Mouse (Mus musculus) left cerebral cortex, adult 2 months (tissue): ENCODE measurements around the gene Arhgef10l. TPM values are rescaled to one million over a fixed set of nuclear protein-coding genes. Genes with fewer than 3 reads are reported as not detected.

Experiments used
- DNase-seq, 2 experiments: peaks; one replicate each; pipeline ENCODE4 v3.0.0; 2021 to 2022; ENCODE audit warnings: low spot score in 2 of 2, mixed read lengths in 1 of 2; ENCODE audit errors: extremely low spot score in 1 of 2
- H3K27ac ChIP-seq: fragments of 200-600 bp; 2 replicates; pipeline ENCODE4 v1.8.1; 2022
- H3K4me3 ChIP-seq: fragments of 200-600 bp; 2 replicates; pipeline ENCODE4 v1.8.1; 2022
- CTCF ChIP-seq: fragments of 200-600 bp; IDR thresholded peaks from 2 replicates; pipeline ENCODE4 v1.8.1; 2022; ENCODE audit warnings: antibody characterized with exemption, mild to moderate bottlenecking, moderate library complexity
- intact Hi-C: fragments of 180-260 bp; cut with DNase I; formaldehyde crosslinking; loops from one replicate; pipeline ENCODE4 v1.15.1; 2025
- microRNA-seq, 2 experiments: library from miRNA; unstranded; fragments of <30 nt; microRNA quantifications; one replicate each; pipeline ENCODE4 v1.2.0; 2021
- total RNA-seq, 2 experiments: library from RNA; stranded (reverse); gene quantifications; 2 replicates each; pipeline ENCODE4 v1.2.3; 2021

Gene Arhgef10l
- total RNA-seq, 2 experiments from 2014 or later, result 63.2 to 71.5 TPM

DNA sequence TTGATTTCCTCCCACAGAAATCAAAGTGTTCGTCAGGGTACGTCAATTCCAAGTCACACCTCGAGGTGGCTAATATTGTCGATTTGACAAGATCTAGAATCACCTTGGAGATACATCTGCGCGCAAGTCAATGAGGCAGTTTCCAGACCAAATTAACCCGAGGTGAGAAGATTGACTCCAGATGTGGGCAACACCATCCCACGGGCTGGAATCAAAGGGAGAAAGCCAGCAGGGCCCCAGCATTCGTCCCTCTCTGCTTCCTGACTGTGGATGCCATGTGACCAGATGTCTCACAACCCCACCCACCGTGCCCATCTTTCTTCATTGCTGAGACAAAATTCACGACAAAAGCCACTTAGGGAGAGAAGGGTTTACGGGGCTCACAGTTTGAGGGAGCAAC lies 180.4 kb downstream of the Arhgef10l start:
- intact Hi-C loops, result no loop called here
- TF ChIP-seq CTCF, result no peak
- Histone ChIP-seq H3K4me3 (no peak overlapping the region), H3K27ac (no peak overlapping the region)
- no peak for DNase-seq

DNA sequence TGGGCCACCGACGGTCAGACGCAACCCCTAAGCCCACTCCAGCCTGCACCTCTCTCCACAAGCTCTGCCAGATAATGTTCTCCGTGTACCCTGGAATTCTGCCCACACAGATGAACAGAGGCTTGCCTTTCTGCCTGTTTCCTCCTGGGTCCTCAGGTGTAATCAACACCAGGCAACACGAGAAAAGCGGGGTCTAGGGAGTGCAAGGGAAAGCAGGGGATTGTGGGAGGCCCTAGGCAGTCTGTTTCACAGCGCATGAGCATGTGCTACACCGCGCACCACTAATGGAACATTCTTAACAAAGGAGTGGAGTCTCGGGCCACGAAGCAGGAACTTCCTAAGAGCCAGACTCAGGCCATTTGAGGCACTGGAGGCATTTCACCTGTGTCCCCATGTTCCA lies 182.7 kb downstream of the Arhgef10l start:
- Histone ChIP-seq H3K4me3 (no peak overlapping the region), H3K27ac (no peak overlapping the region)
- intact Hi-C loops, result no loop called here
- no peak for DNase-seq
- TF ChIP-seq CTCF, result no peak

DNA sequence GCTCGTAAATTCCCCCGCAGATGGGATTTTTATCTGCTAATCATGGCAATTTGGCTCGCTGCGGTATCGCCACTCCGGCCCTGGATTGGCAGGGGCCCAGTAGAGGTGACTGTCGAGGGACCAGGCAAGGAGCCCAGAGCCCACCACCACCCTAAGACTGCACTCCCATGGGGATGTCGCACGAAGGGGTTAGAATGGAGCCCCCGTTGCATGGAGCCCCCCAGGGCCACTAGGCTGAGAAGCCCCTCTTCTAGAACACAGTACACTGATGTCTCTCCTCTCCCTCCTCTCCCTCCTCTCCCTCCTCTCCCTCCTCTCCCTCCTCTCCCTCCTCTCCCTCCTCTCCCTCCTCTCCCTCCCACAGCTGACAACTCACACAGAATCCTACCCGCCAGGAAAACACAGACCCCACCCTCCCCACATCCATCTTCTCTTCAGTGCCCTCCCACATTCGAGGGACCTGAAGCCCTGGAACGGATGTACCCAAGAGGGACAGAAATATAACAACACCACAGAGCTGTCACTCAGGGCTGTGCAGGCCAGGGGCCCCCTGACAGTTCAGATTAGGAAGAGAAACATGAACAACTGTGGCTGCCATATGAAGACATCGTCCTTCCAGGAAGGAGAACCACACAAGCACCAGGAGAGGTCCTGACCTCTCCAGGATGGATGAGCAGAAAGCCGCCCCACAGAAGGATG lies 185.3 kb downstream of the Arhgef10l start:
- H3K4me3 ChIP-seq, result no peak overlapping the region
- no peak for DNase-seq
- TF ChIP-seq CTCF, result no peak
- no peak overlapping the region for H3K27ac ChIP-seq
- intact Hi-C loops, result no loop called here

DNA sequence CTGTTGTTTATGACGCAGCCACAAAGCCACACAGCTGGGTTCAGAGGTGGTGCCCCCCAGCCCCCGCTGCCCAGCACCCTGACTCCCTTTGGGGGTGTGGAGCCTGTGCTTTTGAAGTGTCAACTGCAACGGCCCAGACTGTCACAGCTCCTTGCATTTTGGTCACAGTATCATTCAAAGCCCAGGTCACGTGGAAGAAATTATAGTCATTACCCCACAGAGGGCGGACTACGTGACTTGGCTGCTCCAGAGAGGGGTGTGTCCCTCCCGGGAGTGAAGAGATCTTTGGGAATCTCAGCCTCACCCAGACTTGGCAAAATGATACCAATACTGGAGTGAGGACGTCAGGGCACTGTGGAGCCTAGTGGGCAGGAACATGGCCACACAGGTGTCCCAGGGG lies 190.6 kb downstream of the Arhgef10l start:
- no peak for DNase-seq
- TF ChIP-seq CTCF, result no peak
- intact Hi-C loops, result no loop called here
- no peak overlapping the region for H3K4me3 ChIP-seq
- H3K27ac ChIP-seq, result no peak overlapping the region

DNA sequence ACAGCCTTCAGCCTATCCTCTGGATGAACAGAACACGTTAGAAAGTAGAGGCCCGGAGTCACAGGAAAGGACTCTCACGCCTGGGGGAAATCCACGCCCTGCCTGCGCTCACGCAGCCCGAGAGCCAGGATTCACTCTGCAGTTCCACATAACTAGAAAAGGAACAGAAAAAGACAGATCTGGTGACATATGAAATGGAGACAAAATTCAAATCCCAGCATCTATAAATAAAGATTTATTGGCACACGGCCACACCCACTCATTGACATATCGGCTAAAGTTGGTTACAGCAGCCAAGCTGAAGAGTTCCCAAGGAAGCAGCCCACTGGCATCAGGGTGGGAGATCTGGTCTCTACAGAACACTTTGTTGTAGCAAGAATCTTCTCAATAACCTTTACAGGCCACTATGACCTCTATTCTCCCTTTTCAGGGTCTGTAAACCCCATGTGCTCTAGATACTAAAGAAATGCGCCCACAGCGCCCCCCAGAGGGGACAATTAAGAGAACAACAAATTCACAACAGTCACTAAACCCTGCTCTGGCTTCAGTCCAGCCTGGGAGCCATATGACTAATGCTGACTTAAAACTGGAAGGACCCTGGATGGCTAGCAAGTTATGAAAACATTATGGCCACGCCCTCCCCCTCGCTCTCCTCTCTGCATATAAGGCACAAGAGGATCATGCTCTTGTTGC lies 195.9 kb downstream of the Arhgef10l start:
- no peak overlapping the region for H3K4me3 ChIP-seq
- H3K27ac ChIP-seq, result peak overlapping the region; percentile 70
- peak in 1 of 2 experiments; percentile 45 for DNase-seq
- TF ChIP-seq CTCF, result peak; percentile 44
- intact Hi-C loops, result no loop called here

DNA sequence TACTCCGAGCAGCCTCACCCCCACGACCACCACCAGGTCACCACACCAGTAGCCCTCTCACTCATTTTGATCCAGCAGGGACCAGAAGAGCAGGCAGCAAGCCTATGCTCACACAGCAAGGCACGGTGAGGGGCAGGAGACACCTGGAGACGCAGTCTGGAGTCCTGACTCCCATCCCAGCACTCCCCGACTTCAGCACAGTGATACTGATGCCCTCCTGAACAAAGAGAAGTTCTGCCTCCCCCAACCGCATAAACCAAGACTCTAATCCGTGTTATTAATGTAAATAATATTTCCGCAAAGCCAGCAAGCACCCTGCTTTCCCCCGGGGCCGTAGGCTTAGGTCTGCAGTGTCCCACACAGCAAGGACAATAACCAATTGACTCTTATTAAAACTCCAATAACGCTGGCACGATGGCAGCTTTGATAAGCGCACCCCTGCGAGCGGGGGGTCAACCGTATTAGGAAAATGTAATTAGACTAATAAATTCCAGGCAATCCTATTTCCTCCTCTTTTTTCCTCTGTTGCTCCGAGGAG lies 198.5 kb downstream of the Arhgef10l start:
- Histone ChIP-seq H3K27ac (no peak overlapping the region), H3K4me3 (no peak overlapping the region)
- DNase-seq, result no peak
- TF ChIP-seq CTCF, result no peak
- intact Hi-C loops, result no loop called here

Small RNAs within 50 kb of the gene (microRNA-seq; reads per million reads assigned to microRNA genes)
- 0 reads per million in 2 experiments for gene Gm23045

Other genes with a start within 250 kb of the Arhgef10l start
- 10 to 100 TPM; 87.4 to 91.7 TPM for gene Rcc2, start 34.5 kb upstream of the Arhgef10l start, total RNA-seq
- not detected for gene Padi6, start 76.6 kb upstream of the Arhgef10l start, total RNA-seq
- under 1 TPM in 1 of 2 experiments, not detected in 1; 0.14 TPM for gene Padi4, start 108.2 kb upstream of the Arhgef10l start, total RNA-seq
- gene Padi3, start 144.6 kb upstream of the Arhgef10l start, total RNA-seq, result not detected
- gene Padi1, start 179.8 kb upstream of the Arhgef10l start, total RNA-seq, result under 1 TPM in 1 of 2 experiments, not detected in 1; 0.09 TPM
- 10 to 100 TPM; 10.2 to 11.6 TPM for gene Padi2, start 240.3 kb upstream of the Arhgef10l start, total RNA-seq